Mouse (Mus musculus) right cerebral cortex, postnatal 36 days (tissue): ENCODE measurements around the gene Thap3.
A peak's percentile ranks its signal among the peaks of the same experiment; 100 is the strongest.
"Not testable (repeated sequence)": the region's sequence is repeated elsewhere in the genome, so short reads cannot be mapped to it uniquely, and the experiment has no call there.

Experiments
- DNase-seq, 2 experiments: peaks; one replicate each; pipeline ENCODE4 v3.0.0; 2022; ENCODE audit warnings: low spot score in 2 of 2, mixed read lengths in 1 of 2

The Thap3 gene

DNA sequence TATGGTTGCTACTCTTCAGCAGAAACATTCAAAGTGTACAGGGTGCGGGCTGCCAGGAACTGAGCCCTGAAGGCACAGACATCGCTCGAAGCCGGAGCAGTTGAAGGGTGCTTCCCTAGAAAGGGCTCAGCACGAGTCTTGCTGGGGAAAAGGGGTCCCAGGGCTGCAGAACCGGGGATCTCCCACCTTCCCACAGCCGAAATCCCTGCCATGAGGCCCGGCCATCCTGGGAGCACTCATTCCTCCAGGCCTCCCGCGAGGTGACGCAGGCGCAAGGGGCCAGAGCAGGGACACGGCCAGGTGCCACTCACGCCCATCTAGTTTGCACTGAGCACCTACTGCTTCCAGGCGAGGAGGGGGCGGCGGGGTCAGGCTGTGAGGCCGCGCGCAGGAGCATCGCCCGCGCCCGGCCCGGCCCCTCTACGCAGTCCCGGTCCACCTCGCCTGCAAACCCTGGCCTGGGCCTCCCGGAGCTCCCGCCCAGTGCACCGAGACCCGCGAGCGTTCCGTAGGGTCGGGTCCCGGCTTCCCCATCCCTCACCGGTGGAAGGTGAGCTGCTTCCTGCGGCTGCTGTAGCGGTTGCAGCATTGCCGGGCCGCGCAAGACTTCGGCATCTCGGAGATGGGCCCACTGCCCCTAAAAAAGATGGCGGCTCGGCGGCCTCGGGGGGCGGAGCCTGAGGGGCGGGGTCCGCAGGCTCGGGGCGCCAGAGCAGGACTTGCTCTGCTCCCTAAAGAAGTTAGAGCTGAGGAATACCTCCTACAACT lies at the start of gene Thap3:
Gene Thap3 (minus strand): TSS at position 656 of the 768 bp plus-strand sequence.
- peak; percentile 59 to 61 for DNase-seq

GRCm38 (mm10) chr4:152038225-152038984 lies 49.6 kb upstream of the Thap3 start, which contains the start of gene Tas1r1:
Tas1r1 (minus strand) TSS chr4:152038568.
- no peak for DNase-seq

GRCm38 (mm10) chr4:152036464-152036863 lies 47.7 kb upstream of the Thap3 start:
- DNase-seq = not testable (repeated sequence)

DNA sequence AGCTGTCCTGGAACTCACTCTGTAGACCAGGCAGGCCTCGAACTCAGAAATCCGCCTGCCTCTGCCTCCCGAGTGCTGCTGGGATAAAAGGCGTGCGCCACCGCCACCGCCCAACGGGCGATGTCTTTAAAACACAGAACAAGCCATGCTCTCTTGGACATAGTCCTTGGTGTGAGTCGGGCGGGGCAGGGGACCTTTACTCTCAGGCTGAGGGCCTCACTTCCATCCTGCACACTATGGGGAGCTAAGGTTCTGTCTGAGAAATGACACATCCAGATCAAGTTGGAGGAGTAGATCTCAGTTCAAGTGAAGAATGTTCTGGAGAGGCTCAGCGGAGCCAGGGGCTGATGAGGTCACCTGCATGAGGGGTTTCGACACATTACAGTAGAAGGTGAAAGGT lies 44.1 kb upstream of the Thap3 start:
- DNase-seq = no peak

- no peak for DNase-seq
Observed at GRCm38 (mm10) chr4:152029997-152030396, 41.2 kb upstream of the Thap3 start.

GRCm38 (mm10) chr4:152029087-152029486 lies 40.3 kb upstream of the Thap3 start:
- DNase-seq = no peak

DNA sequence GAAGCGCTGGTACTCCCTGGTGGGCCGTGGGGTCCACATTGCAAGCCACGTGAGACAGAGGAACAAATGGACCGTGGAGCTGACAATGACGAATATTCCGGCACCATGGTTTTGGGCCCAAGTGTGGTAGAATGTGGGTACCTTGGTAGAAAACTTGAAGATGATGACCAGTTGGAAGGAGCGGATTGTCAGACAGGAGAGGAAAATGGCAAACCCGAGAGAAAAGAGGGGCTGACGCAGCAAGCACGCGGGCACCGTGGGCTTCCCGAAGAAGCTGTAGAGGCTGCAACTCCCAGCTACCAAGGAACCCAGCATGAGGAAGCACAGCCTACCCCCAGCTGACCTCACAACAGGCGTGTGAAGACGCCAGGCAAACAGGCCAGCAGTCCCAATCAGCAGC lies 39.7 kb upstream of the Thap3 start:
- DNase-seq = no peak

DNA sequence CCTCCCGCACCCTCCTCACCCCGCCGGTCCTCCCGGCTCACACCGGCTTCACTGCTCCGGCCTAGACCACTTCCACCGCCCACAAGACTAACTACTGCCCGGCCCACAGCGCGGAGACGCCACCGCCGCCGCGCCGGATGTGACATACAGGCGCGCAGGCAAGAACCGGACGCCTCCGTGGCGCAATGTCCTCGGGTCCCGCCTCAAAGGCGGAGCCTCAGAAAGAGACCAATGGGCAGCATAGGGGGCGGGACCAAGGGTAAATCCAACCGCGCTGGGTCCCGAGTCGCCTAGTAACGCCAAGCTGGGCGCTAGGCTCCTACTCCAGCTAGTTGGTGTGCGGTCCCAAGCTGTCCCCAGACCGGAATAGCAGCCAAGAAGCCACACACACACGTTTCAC lies 38.7 kb upstream of the Thap3 start, which contains the start of gene Zbtb48:
Gene Zbtb48 (minus strand): TSS at position 148 of the 400 bp plus-strand sequence.
- peak; percentile 97 for DNase-seq

GRCm38 (mm10) chr4:152026751-152027508 lies 38.1 kb upstream of the Thap3 start:
- DNase-seq = no peak

DNA sequence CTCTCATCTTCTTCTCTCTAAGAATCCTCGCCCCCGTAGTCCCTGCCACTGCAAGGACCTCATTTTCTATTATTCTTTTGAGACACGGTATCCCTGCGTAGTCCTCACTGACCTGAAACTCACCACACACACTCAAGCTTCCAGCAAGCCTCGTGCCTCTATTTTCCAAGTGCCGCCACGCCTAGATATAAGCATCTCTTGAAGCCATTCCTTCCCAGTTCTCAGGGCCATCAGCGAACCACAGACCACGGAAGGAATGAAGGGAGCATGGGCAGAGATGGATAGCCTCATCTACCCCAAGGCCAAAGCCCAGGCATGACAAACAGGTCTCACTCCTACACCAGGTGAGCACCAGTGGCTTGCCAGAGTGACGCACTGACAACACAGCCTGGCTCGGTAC lies 35.7 kb upstream of the Thap3 start:
- no peak for DNase-seq

GRCm38 (mm10) chr4:152022506-152022905 lies 33.7 kb upstream of the Thap3 start:
- DNase-seq = no peak

GRCm38 (mm10) chr4:152021568-152022097 lies 32.8 kb upstream of the Thap3 start:
- DNase-seq = no peak

DNA sequence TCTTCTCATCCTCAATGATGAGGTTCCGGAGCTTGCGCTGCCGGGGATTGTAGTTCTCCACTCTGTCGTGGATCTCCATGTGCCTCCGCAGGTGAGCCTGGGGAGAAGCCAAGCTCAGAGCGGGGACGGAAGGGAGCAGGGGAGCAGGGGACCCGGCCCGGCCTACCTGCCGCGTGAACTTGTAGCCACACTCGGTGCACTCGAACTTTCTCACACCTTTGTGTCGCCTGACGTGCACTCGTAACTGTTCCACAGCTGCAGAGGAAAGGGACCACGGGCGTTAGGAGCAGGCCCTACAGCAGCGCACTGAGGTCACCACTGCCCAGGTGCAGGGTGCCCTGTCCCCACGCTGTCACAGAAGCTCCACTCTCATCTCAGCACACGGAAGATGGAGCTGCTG lies 31.2 kb upstream of the Thap3 start:
- DNase-seq = no peak

- no peak for DNase-seq
Observed at GRCm38 (mm10) chr4:152019073-152019472, 30.3 kb upstream of the Thap3 start.

- no peak for DNase-seq
Observed at GRCm38 (mm10) chr4:152013036-152013813, 24.4 kb upstream of the Thap3 start.

- no peak for DNase-seq
Observed at GRCm38 (mm10) chr4:152012109-152012508, 23.3 kb upstream of the Thap3 start.

DNA sequence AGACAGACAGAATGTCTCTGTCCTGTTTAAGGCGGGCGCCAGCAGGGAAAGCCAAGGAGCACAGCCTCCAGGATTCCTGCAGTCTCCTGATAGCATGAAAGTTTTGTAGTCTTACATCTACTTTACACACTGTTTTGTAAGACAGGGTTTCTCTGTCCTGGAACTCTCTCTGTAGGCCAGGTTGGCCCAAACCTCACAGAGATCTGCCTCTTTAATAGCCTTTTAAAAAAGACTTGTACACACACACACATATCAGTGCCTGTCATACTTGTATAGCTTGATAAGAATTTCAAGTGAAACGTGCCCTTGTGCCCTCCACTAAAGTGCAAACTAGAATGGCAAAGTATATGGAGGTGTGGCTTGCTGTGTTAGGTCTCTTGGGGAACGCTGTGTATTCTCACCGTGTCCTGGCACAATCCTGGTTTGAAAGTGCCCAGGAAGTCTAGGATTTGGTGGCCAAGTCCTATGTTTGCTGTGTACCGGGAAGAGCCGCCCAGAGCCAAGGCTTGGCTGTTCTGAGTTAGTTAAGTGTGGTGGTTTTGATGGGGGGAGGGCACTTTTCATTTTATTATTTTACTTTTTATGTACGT lies 22.5 kb upstream of the Thap3 start:
- no peak for DNase-seq

DNA sequence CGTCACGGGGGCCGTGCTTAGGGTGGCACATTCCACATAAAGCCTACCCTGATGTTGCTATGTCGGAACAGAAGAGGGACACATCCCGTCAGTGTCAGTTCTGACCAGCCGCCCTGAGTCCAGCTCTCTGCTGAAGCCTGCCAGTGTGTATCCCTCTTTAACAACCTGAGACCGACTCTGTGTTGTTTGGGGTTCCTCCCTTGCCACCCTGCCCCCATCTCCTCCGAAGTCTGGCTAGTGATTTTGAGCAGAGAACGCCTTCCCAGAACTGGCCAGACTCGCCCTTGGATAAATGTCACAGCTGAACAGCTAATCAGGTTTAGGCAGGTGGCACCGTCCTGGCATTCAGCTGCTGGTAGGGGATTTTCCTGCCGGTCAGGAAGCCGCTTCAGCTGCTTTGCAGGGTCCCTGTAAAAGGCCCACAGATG lies 21.9 kb upstream of the Thap3 start:
- DNase-seq = no peak

DNA sequence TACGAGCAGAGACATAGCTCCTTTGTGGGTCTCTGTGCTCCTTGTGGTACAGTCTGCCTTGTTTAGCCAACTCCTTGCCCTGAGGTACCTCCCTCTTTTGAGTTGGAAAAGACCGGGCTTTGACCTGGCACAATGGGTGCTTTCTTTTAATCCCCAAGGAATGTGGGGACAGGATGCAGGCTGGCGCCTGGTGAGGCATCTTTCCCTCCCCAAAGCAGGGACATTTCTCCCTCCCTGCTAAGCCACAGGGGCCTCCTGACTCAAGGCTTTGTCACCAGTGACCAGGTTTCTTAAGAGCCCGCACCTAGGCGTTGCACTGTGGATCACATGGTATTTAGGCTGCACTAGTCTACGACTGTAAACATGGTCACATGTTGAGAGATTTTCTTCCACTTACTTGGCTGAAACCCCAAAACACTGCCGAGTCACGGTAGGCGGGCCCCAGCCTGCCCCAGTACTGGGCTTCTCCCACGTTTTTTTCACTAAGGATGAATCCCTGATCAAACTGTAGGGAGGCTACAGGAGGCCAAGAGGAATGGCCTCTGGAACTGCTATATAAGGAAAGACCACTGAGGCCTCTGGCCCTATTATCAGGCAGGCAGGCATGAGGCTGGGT lies 21.4 kb upstream of the Thap3 start:
- DNase-seq = no peak
